ENCODE assay signal across 16 mouse cellular contexts in genomic region chr14:25526872-25527271, GRCm38 (mm10).
DNase-seq lines count a peak whose midpoint lies in the region; ATAC-seq and TF ChIP-seq lines count a peak whose summit lies in the region.
"Had no signal": no experiment of that assay in that cellular context is flagged by ENCODE, and none has a peak within 500 bp of the region (broad histone marks: within the 10 kb centered on the region; RNA-seq: fewer than 3 reads in every experiment).

No protein-coding gene starts in this region.

- no peak for ATAC-seq in kidney, postnatal 0 days (replicated peaks; ENCODE audit: low FRiP score, low read depth)
- ATAC-seq in liver, embryonic 13.5 days (ENCODE audit: low read depth) = no peak
- ATAC-seq in monocyte, adult 5-6 weeks (replicated peaks; ENCODE audit: insufficient number of reproducible peaks, low FRiP score, low TSS enrichment, poor library complexity, severe bottlenecking) = no peak
- ATAC-seq: forebrain, embryonic 13.5 days; midbrain, embryonic 13.5 days had no signal

- no peak overlapping the region for H3K9ac ChIP-seq in kidney, postnatal 0 days (ENCODE audit: low read depth, low read length)
- H3K9ac ChIP-seq in liver, embryonic 13.5 days = 0 out of 2 replicates have a peak overlapping the region, but pooled peaks have one; percentile 26
- H3K9ac ChIP-seq: embryonic facial prominence, embryonic 12.5 days; forebrain, embryonic 13.5 days; lung, embryonic 15.5 days; midbrain, embryonic 13.5 days had no signal

- no peak overlapping the region for H3K4me2 ChIP-seq in kidney, postnatal 0 days (ENCODE audit: low read length)
- no peak overlapping the region for H3K4me2 ChIP-seq in liver, embryonic 13.5 days
- H3K4me2 ChIP-seq: embryonic facial prominence, embryonic 12.5 days; forebrain, embryonic 13.5 days; lung, embryonic 15.5 days; midbrain, embryonic 13.5 days had no signal

- 0 out of 2 replicates have a peak overlapping the region, but pooled peaks have one; percentile 54 for H3K27ac ChIP-seq in kidney, postnatal 0 days
- H3K27ac ChIP-seq in liver, embryonic 13.5 days = peak overlapping the region; percentile 90
- H3K27ac ChIP-seq: embryonic facial prominence, embryonic 12.5 days; forebrain, embryonic 13.5 days had no signal

- TF ChIP-seq CTCF in kidney, postnatal 0 days (IDR thresholded peaks at IDR 0.05; ENCODE audit: low read depth) = no peak

- H3K4me1 ChIP-seq in kidney, postnatal 0 days (replicated peaks; ENCODE audit: insufficient read depth, low read length) = peaks cover 29% of the 10 kb centered on the region
- H3K4me1 ChIP-seq in liver, embryonic 13.5 days (replicated peaks) = peaks cover 84% of the 10 kb centered on the region

- WGBS in kidney, postnatal 0 days = 76% methylated on average over 8 of the region's 8 CpGs
- 78% methylated on average over 7 of the region's 8 CpGs for WGBS in liver, embryonic 13.5 days (ENCODE audit: insufficient replicate concordance)

- no peaks in the 10 kb centered on the region for H3K9me3 ChIP-seq in kidney, postnatal 0 days (replicated peaks; ENCODE audit: low read length)
- no peaks in the 10 kb centered on the region for H3K9me3 ChIP-seq in liver, embryonic 13.5 days (replicated peaks)
- H3K9me3 ChIP-seq: embryonic facial prominence, embryonic 12.5 days; forebrain, embryonic 13.5 days; lung, embryonic 15.5 days; midbrain, embryonic 13.5 days had no signal

- no peaks in the 10 kb centered on the region for H3K27me3 ChIP-seq in kidney, postnatal 0 days (ENCODE audit: insufficient read depth, low read length)
- H3K27me3 ChIP-seq in liver, embryonic 13.5 days = no peaks in the 10 kb centered on the region
- H3K27me3 ChIP-seq: embryonic facial prominence, embryonic 12.5 days; forebrain, embryonic 13.5 days; lung, embryonic 15.5 days; midbrain, embryonic 13.5 days had no signal

- H3K36me3 ChIP-seq in kidney, postnatal 0 days (ENCODE audit: insufficient read depth, low read length) = 0 out of 2 replicates have a peak, but pooled peaks cover 3% of the 10 kb centered on the region
- H3K36me3 ChIP-seq in liver, embryonic 13.5 days = peaks cover 4% of the 10 kb centered on the region; the same call in 1 of the 2 replicates
- H3K36me3 ChIP-seq: lung, embryonic 15.5 days had no signal

- DNase-seq in cerebellum, adult 11 months = peak; percentile 19
- DNase-seq in cerebellum, postnatal 4 days (ENCODE audit: low spot score in 2 of 2) = no peak
- no peak for DNase-seq in kidney, postnatal 0 days (ENCODE audit: low spot score)
- DNase-seq in kidney, adult 11 months = no peak
- DNase-seq in adrenal gland, adult 8-10 months = peak; percentile 77
- DNase-seq in liver, embryonic 13.5 days = no peak
- no peak for DNase-seq in spleen, adult 18-20 months
- DNase-seq: B cell, adult 2 months; gastrocnemius, postnatal 36 days; kidney, postnatal 10 days; thymus, postnatal 4 days had no signal

- H3K4me3 ChIP-seq in kidney, postnatal 0 days (replicated peaks; ENCODE audit: low read depth, low read length) = no peak overlapping the region
- H3K4me3 ChIP-seq in liver, embryonic 13.5 days (replicated peaks) = no peak overlapping the region
- H3K4me3 ChIP-seq: embryonic facial prominence, embryonic 12.5 days; forebrain, embryonic 13.5 days; lung, embryonic 15.5 days; midbrain, embryonic 13.5 days had no signal

Comparison
In these comparisons a context has a peak if more than half of its experiments do, and no peak if none do; other contexts are left out.
1. DNase-seq: peak in cerebellum, adult 11 months (single experiment) and adrenal gland, adult 8-10 months (single experiment); none in cerebellum, postnatal 4 days (0 of 2), kidney, postnatal 0 days (single experiment), kidney, adult 11 months (single experiment), liver, embryonic 13.5 days (single experiment) and spleen, adult 18-20 months (0 of 2).